Mouse (Mus musculus) v-Abl transformed pro-B cells (cell line): ENCODE data around the gene Clint1.

ENCODE experiments used
- in situ Hi-C, 2 experiments: fragments of 400-800 bp; cut with MboI; formaldehyde crosslinking; loops; one replicate each; pipeline ENCODE4 v1.15.1; 2025; ENCODE audit not compliant: unreplicated experiment in 2 of 2

Clint1 gene

GRCm38 (mm10) chr11:45881026-45881682, 29.3 kb downstream of the Clint1 start:
- in situ Hi-C loops, result loop anchor here (5.0 to 10.0 kb wide), 8 partner anchors 74 to 1269 kb away; no protein-coding TSS in a partner anchor

GRCm38 (mm10) chr11:45881683-45882068, 29.8 kb downstream of the Clint1 start:
- in situ Hi-C loops, result loop anchor here (5.0 to 10.0 kb wide), 8 partner anchors 74 to 1269 kb away; no protein-coding TSS in a partner anchor

DNA sequence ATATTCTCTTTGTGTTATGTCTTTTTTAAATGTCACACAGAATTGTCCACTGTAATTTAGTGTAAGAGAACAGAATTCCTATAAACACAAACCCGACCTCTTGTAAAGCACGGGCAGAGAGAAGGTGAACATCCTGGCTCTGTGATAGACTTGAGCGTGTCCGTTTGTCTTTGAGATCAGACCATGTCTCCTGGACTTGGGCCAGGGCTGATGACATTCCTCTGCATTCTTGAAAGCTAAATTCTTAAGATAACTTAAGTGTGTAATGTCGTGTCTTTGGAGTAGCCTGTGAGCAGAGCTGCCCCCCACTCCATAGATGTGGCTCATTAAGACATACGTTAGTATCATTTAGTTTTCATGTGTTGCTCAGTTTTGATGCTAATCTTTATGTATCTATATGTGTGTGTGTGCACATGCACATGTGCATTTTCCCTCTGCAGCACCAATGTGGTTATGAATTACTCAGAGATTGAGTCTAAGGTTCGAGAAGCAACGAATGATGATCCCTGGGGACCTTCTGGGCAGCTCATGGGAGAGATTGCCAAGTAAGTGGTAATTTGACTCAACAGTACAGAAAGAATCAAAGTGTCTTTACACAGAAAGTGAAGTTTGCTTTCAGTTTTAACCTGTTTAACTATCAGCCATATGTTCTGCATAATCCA, 31.6 kb downstream of the Clint1 start:
- in situ Hi-C loops, result loop anchor here (5.0 to 10.0 kb wide), 8 partner anchors 76 to 1271 kb away; no protein-coding TSS in a partner anchor

DNA sequence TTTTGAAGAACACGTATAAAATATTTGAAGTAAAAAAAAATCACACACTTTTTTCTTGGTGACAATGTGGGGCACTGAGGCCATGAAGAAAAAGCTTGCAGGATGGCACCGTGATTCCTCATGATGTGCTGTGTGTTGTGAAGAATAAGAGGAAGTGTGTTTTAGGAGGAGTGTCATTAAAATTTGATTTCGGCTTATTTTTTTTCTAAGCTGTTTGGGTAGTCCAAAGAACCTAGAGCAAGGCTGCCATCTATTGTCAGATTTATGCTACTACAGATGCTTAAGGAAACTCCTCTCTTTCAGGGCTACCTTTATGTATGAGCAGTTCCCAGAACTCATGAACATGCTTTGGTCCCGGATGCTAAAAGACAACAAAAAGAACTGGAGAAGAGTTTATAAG, 32.2 kb downstream of the Clint1 start:
- in situ Hi-C loops, result loop anchor here (5.0 to 10.0 kb wide), 8 partner anchors 77 to 1272 kb away; no protein-coding TSS in a partner anchor

DNA sequence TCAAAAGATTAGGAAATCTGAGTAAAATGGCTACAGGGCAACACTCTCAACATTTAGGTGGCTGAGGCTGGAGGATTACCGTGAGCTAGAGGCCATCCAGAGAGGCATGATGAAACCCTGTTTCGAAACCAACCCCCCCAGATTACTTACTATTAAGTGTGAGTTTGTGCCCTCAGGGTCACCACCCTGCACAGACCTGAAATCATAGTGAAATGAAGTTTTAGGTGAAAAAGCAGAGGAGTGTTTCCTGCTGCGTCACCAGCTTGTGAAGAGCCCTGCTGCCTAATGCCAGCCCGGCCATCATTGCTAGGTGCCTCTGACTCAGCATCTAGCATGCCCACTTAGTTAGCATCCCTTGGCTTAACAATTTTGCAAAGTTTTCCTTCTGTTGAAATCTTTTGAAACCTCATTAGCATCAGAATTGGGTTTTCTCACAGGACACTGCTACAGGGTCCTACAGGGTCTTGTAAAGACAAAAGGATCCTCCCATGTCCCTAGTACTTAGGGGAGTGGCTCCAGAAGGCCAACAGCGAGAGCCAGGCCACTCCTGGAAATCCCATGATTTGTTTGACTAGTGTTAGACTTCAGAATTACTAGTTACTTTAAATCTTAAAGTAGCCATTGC, 33.9 kb downstream of the Clint1 start:
- in situ Hi-C loops, result loop anchor here (5.0 to 10.0 kb wide), 5 partner anchors 201 to 1273 kb away; no protein-coding TSS in a partner anchor

- in situ Hi-C loops, result loop anchor here (5.0 to 10.0 kb wide), 5 partner anchors 202 to 1274 kb away; no protein-coding TSS in a partner anchor
Measured at GRCm38 (mm10) chr11:45886596-45886995, 34.7 kb downstream of the Clint1 start.

- in situ Hi-C loops, result loop anchor here (5.0 to 10.0 kb wide), 5 partner anchors 204 to 1276 kb away; no protein-coding TSS in a partner anchor
Measured at GRCm38 (mm10) chr11:45888471-45889030, 36.7 kb downstream of the Clint1 start.

- in situ Hi-C loops, result loop anchor here (5.0 to 10.0 kb wide), 6 partner anchors 205 to 1278 kb away; no protein-coding TSS in a partner anchor
Measured at GRCm38 (mm10) chr11:45889981-45890380, 38.1 kb downstream of the Clint1 start.

- in situ Hi-C loops, result loop anchor here in 1 of 2 experiments (10.0 kb wide), 1 partner anchor 326 kb away; no protein-coding TSS in a partner anchor
Measured at GRCm38 (mm10) chr11:45890423-45890822, 38.6 kb downstream of the Clint1 start.

DNA sequence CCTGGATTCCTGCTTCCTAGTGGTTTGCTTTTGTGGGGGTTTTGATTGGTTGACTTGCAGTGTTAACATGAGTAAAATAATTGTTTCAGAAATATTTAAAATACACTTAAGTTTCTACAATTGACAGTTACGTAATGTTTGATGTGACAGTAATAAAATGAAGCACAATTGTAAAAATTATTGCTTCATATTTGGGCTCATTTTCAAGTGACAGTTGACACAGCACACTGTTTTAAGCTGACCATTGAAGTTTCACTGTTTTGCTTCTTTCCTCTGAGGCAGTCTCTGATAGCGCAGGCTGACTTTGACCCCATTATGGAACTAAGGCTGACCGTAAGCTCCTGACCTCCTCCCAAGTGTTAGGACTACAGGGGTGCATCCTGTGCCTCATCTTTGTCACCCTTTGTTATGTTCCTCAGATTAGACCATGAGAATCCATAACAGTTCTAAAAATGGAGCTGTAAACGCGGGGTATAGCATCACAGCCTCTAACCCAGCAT, 41.1 kb downstream of the Clint1 start:
- in situ Hi-C loops, result loop anchor here in 1 of 2 experiments (10.0 kb wide), 1 partner anchor 328 kb away; no protein-coding TSS in a partner anchor

GRCm38 (mm10) chr11:45897392-45897791, 45.5 kb downstream of the Clint1 start:
- in situ Hi-C loops, result loop anchor here in 1 of 2 experiments (10.0 kb wide), 1 partner anchor 333 kb away; no protein-coding TSS in a partner anchor

DNA sequence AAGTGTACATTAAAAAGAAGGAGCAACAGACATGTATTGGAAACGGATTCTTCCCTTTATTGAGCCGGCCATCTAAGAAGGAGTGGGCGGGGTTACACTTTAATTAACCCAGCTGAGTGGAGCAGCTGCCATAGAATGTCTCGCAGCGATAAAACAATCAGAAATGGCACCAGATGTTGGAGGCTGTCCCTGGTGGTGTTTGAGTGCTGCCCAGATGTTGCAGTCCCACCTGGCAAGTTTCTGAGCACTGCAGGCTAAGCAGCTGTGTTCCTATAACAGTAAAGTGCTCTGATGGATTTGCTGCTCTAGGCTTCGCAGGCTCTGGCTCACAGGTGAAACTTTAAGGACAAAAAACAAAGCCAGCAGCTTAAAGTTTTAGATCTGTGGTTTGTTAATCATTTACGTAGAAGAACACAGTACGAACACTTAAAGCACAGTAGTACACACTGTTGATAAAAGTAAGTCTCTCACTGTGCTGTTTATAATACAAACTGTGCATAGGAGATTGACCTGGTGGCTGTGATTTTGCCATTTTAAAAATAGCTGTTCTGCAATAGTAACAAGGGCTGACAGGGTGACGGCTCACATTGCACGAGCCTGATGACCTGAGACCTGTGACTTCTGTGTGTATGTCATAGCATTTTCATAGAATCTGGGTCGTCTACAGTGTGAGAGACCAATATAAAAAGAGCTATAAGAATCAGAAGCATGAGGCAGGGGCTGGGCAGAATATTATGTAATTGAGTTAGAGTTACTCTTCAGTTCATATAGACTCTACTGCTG, 48.6 kb downstream of the Clint1 start:
- in situ Hi-C loops, result no loop called here

DNA sequence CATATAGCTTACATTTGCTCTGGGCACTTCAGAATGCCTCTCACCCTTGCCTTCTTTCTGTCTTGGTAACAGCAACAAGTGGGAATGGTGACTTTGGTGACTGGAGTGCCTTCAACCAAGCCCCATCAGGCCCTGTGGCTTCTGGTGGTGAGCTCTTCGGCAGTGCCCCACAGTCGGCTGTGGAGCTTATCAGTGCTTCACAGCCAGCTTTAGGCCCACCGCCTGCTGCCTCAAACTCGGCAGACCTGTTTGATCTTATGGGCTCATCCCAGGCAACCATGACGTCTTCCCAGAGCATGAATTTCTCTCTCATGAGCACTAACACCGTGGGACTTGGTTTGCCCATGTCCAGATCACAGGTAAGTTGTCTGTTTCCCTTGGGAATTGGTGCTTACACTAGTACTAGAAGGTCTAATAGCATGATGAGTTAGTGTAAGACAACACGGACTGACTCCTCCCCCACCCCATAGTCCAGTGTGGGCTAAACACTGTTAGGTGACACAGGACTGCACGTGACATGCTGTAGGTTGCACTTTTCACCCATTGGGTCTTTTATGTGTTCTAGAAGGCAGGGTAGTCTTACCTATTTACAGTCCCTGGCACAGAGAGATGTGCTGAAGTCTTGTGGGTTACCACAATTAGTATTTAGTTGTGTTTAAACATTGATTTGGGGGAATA, 54.4 kb downstream of the Clint1 start:
- in situ Hi-C loops, result no loop called here

DNA sequence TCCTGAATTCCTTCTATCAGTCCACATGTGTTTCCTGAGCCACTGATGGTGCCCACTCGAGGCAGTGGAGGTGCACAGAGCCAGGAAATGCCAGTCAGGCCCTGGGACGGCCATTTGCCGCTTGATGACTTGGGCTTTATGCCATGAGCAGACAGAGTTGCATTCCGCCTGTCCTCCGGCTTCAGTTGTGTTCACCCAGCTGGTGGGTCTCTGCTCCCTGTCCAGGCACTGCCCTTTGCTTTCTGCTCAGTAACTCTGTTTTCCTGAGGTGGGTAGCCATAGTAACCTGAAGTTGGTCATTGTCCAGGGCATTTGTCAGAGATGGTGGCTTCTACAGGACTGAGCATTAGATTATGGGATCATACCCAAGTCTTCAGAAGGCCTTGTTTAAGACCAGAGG, 55.5 kb downstream of the Clint1 start:
- in situ Hi-C loops, result no loop called here

DNA sequence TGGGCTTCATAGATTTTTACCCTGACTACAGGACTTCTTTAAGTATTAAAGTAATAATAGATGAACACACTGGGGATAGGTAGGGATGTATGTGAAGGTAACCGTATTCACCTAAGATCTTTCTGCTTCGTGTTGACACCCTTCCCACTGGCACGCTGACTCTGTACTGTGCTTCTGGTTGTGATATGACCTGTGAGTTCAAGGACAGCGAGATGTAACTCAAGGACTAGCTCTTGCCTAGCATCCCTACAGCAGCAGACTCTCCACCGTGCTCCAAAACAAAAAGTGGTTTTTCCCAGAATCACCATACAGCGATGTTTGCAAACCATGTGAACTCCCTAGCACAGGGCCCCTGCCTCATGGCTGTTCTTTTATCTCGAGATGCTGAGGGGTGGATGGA, 56.2 kb downstream of the Clint1 start:
- in situ Hi-C loops, result no loop called here

GRCm38 (mm10) chr11:45908894-45909293, 57.0 kb downstream of the Clint1 start:
- in situ Hi-C loops, result no loop called here

DNA sequence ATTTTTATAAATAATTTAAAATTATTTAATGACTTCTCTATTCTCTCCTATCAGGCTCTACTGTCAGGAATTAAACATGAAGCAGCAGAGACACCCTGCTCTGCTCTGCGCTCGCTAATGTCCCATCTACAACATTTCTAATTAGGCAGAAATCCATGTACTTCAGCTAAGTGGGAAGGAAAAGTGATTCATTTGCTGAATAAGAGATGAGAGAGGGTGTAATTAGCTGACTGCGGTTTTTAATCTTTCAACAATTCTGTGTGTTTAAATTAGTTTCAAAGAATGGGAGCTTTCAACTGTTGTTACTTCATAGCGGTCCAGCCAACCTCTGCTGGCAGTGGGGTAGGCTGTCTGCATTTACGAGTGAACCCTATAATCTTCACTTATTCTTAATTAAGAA, 58.9 kb downstream of the Clint1 start:
- in situ Hi-C loops, result loop anchor here in 1 of 2 experiments (10.0 kb wide), 1 partner anchor 1316 kb away; no protein-coding TSS in a partner anchor

DNA sequence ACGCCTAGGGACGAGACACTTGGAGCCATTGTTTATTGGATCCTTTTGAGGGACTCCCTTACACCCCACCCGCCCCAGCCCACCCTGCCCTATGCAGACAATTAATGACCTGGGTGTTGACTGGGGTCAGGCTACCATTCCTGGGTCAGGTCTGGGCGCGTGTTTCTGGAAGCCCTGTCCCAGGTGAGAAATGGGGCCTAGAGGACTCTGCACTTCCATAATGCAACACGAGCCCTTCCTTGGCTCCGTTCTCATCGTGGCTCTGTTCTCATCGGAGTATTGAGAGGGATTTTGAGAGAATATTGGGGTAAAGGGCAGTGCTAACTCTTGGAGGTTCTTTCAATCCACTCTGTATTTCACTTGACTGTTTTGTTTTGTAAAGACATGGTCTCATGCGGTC, 64.3 kb downstream of the Clint1 start:
- in situ Hi-C loops, result loop anchor here in 1 of 2 experiments (10.0 kb wide), 1 partner anchor 1321 kb away; no protein-coding TSS in a partner anchor

DNA sequence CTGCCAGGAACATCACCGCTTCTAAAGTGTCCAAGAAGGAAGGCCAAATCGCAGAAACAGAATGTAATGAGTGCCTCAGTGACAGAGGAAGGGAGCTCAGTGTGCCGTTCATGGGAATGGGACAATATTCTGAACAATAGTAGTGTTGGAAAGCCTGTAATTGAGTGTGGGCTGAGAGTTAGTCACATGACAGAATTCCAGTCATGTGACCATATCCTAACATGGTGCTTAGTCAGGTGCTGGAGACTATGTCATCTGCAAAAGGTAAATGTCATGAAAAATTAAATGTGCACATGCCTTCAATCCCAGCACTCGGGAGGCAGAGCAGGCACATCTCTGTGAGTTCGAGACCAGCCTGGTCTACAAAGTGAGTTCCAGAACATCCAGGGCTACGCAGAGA, 66.2 kb downstream of the Clint1 start:
- in situ Hi-C loops, result loop anchor here in 1 of 2 experiments (10.0 kb wide), 1 partner anchor 1323 kb away; no protein-coding TSS in a partner anchor
